Mouse (Mus musculus) intestine, embryonic 14.5 days (tissue): ENCODE measurements at regions not wholly inside any gene's neighbourhood (a gene's known extent, or its start where the extent isn't known, plus 50 kb on each side); places are given as distances from the start of the nearest gene placed in this dataset.
A peak's percentile ranks its signal among the peaks of the same experiment; 100 is the strongest.

ENCODE experiments used
- ATAC-seq: fragments of 200-750 bp; cut with Nextera tagmentation; replicated peaks from 2 replicates; pipeline ENCODE4 v1.8.0; 2017; ENCODE audit warnings: low read depth, moderate number of reproducible peaks, moderate TSS enrichment, moderate library complexity; ENCODE audit not compliant: low FRiP score, low TSS enrichment
- DNase-seq: peaks from one replicate; pipeline ENCODE4 v3.0.0-alpha.2; 2018; ENCODE audit warnings: low spot score
- H3K27ac ChIP-seq: fragments of 300-500 bp; sonication (generic); 2 replicates; pipeline ENCODE4 v1.5.1; 2014; ENCODE audit warnings: low read depth, mild to moderate bottlenecking, control low read depth
- H3K27me3 ChIP-seq: fragments of 300-500 bp; sonication (generic); replicated peaks from 2 replicates; pipeline ENCODE4 v1.6.1; 2014; ENCODE audit warnings: low read length, control low read depth; ENCODE audit not compliant: control insufficient read depth, insufficient read depth
- H3K36me3 ChIP-seq: fragments of 300-500 bp; sonication (generic); 2 replicates; pipeline ENCODE4 v1.6.1; 2014; ENCODE audit warnings: low read length, control low read depth; ENCODE audit not compliant: control insufficient read depth, insufficient read depth
- H3K4me1 ChIP-seq: fragments of 300-500 bp; sonication (generic); replicated peaks from 2 replicates; pipeline ENCODE4 v1.6.1; 2014; ENCODE audit warnings: low read length, control low read depth, mixed read lengths; ENCODE audit not compliant: control insufficient read depth, insufficient read depth
- H3K4me2 ChIP-seq: fragments of 300-500 bp; sonication (generic); 2 replicates; pipeline ENCODE4 v1.6.1; 2014; ENCODE audit warnings: low read length
- H3K4me3 ChIP-seq: fragments of 300-500 bp; sonication (generic); 2 replicates; pipeline ENCODE4 v1.5.1; 2014; ENCODE audit warnings: low read depth, low read length, control low read depth, mixed read lengths
- H3K9ac ChIP-seq: fragments of 300-500 bp; sonication (generic); 2 replicates; pipeline ENCODE4 v1.6.1; 2014; ENCODE audit warnings: mild to moderate bottlenecking, low read length
- H3K9me3 ChIP-seq: fragments of 300-500 bp; sonication (generic); 2 replicates; pipeline ENCODE4 v1.6.1; 2016; ENCODE audit warnings: low read length, control low read depth; ENCODE audit not compliant: control insufficient read depth
- WGBS: fragments of 180-500 bp; shearing (Covaris S2); extraction: QIAGEN DNeasy Blood & Tissue Kit; methylation state at CpG from one replicate; pipeline ENCODE4 v1.1.7; 2014; 5-methylcytosine and 5-hydroxymethylcytosine counted together

DNA sequence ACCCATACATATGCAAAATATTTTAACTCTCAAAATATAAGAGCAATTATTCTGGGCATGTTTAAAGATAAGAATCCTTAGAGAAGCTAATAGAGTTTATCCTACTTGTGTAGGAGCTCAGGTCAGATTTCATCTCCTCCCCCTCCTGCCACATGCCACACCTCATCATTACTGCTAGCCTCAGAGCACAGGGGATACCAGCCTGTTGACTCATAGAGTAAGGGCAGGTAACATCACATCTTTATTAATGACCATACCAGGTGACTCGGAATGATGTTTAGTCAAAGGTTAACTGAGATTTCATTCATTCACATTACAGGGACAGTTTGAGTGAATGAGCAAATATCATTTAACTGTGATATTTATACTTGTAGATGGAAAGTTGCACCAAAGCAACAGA lies 266.3 kb upstream of the Cypt1 start:
- no peaks in the 10 kb centered on the region for H3K27me3 ChIP-seq
- no peak for DNase-seq
- H3K4me2 ChIP-seq = no peak overlapping the region
- H3K36me3 ChIP-seq = no peaks in the 10 kb centered on the region
- 86% methylated on average over 1 of the region's 1 CpGs for WGBS
- no peak overlapping the region for H3K9ac ChIP-seq
- H3K4me3 ChIP-seq = no peak overlapping the region
- no peaks in the 10 kb centered on the region for H3K4me1 ChIP-seq
- ATAC-seq = no peak
- H3K27ac ChIP-seq = no peak overlapping the region
- H3K9me3 ChIP-seq = no peaks in the 10 kb centered on the region

DNA sequence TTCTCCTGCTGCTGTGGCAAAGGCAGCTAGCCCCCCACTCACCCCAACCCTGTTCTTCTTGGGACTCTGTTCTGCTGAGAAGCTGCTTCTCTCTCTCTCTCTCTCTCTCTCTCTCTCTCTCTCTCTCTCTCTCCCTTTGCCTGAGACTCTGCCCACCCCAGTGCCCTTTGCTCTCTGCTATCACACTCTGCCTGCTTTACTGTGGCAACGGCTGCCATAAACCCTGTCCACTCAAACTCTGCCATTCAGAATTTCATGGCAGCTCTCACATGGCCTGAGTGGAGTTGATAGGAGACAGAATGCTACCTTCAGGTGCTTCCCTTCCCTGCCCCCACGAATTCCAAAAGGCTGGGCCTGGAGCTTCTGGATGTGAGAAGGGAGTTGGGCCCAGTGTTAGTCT lies 234.5 kb upstream of the Cypt1 start:
- Histone ChIP-seq H3K27ac (no peak overlapping the region), H3K9ac (no peak overlapping the region), H3K4me3 (no peak overlapping the region), H3K4me2 (no peak overlapping the region), H3K9me3 (no peaks in the 10 kb centered on the region), H3K4me1 (no peaks in the 10 kb centered on the region), H3K27me3 (no peaks in the 10 kb centered on the region), H3K36me3 (no peaks in the 10 kb centered on the region)
- 38% methylated on average over 2 of the region's 2 CpGs for WGBS
- ATAC-seq = peak; percentile 84
- DNase-seq = peak; percentile 48
